Mouse (Mus musculus) MEL (cell line): ENCODE results near the gene Dedd. TPM values are rescaled to one million over a fixed set of nuclear protein-coding genes. Genes with fewer than 3 reads are reported as not detected.

Source experiments
- DNase-seq: peaks from one replicate; pipeline ENCODE4 v3.0.0; 2011; ENCODE audit warnings: low read depth, low spot score
- H3K27ac ChIP-seq: 2 replicates; pipeline ENCODE4 v1.5.1; 2012; ENCODE audit warnings: low read depth, mild to moderate bottlenecking, control low read depth, low read length, moderate library complexity; ENCODE audit not compliant: control insufficient read depth
- H3K27me3 ChIP-seq, 2 experiments: fragments of 150-350 bp in 1 of 2; sonication (generic) in 1 of 2; 2 replicates each; pipeline ENCODE4 v1.6.1; 2012; ENCODE audit warnings: low read length in 2 of 2, mild to moderate bottlenecking in 2 of 2, improper control_type of control experiment in 1 of 2, moderate library complexity in 1 of 2; ENCODE audit not compliant: insufficient read depth in 2 of 2, control insufficient read depth in 1 of 2
- H3K36me3 ChIP-seq, 2 experiments: 2 replicates each; pipeline ENCODE4 v1.6.1; 2012 to 2014; ENCODE audit warnings: low read length in 2 of 2, improper control_type of control experiment in 1 of 2, inconsistent platforms in 1 of 2, mild to moderate bottlenecking in 1 of 2; ENCODE audit not compliant: insufficient read depth in 2 of 2, control insufficient read depth in 1 of 2
- H3K4me1 ChIP-seq, 2 experiments: fragments of 150-350 bp in 1 of 2; sonication (generic) in 1 of 2; 2 replicates each; pipeline ENCODE4 v1.6.1; 2012; ENCODE audit warnings: low read length in 2 of 2, improper control_type of control experiment in 1 of 2, mild to moderate bottlenecking in 1 of 2; ENCODE audit not compliant: insufficient read depth in 2 of 2, control insufficient read depth in 1 of 2
- H3K4me3 ChIP-seq, 2 experiments: fragments of 150-350 bp in 1 of 2; sonication (generic) in 1 of 2; 2 replicates each; pipeline ENCODE4 v1.5.1; 2012; ENCODE audit warnings: low read depth in 2 of 2, low read length in 2 of 2, mild to moderate bottlenecking in 2 of 2, moderate library complexity in 2 of 2, control low read depth in 1 of 2, improper control_type of control experiment in 1 of 2; ENCODE audit not compliant: control insufficient read depth in 1 of 2, insufficient read depth in 1 of 2
- H3K79me2 ChIP-seq: 2 replicates; pipeline ENCODE4 v1.6.1; 2012; ENCODE audit warnings: mild to moderate bottlenecking, low read length, moderate library complexity; ENCODE audit not compliant: control insufficient read depth, poor library complexity, insufficient read depth
- H3K9ac ChIP-seq: 2 replicates; pipeline ENCODE4 v1.6.1; 2012; ENCODE audit warnings: low read depth, mild to moderate bottlenecking, control low read depth, low read length, moderate library complexity; ENCODE audit not compliant: control insufficient read depth, poor library complexity, severe bottlenecking
- H3K9me3 ChIP-seq: fragments of 150-350 bp; sonication (generic); replicated peaks from 2 replicates; pipeline ENCODE4 v1.6.1; 2012; ENCODE audit warnings: mild to moderate bottlenecking, low read length, improper control_type of control experiment, moderate library complexity; ENCODE audit not compliant: insufficient read depth
- BHLHE40 ChIP-seq: IDR thresholded peaks from 2 replicates; pipeline ENCODE4 v1.6.1; 2012; ENCODE audit warnings: low read depth, mild to moderate bottlenecking, inconsistent platforms, low read length, improper control_type of control experiment, borderline replicate concordance
- CHD2 ChIP-seq: IDR thresholded peaks from 2 replicates; pipeline ENCODE4 v1.6.1; 2011; ENCODE audit warnings: low read length, improper control_type of control experiment
- E2F4 ChIP-seq: IDR thresholded peaks from 2 replicates; pipeline ENCODE4 v1.6.1; 2011; ENCODE audit warnings: low read depth, low read length, improper control_type of control experiment, borderline replicate concordance
- ELF1 ChIP-seq: IDR thresholded peaks from 2 replicates; pipeline ENCODE4 v1.6.1; 2014; ENCODE audit warnings: low read depth, mild to moderate bottlenecking, inconsistent platforms, low read length, improper control_type of control experiment, moderate library complexity
- ETS1 ChIP-seq: IDR thresholded peaks from 2 replicates; pipeline ENCODE4 v1.6.1; 2012; ENCODE audit warnings: low read depth, mild to moderate bottlenecking, inconsistent platforms, low read length, improper control_type of control experiment, moderate library complexity
- GABPA ChIP-seq: IDR thresholded peaks from 2 replicates; pipeline ENCODE4 v1.6.1; 2012; ENCODE audit warnings: low read depth, mild to moderate bottlenecking, inconsistent platforms, low read length, improper control_type of control experiment, moderate library complexity
- GATA1 ChIP-seq: IDR thresholded peaks from 2 replicates; pipeline ENCODE4 v1.6.1; 2011; ENCODE audit warnings: low read depth, low read length, improper control_type of control experiment
- JUND ChIP-seq: IDR thresholded peaks from 2 replicates; pipeline ENCODE4 v1.6.1; 2011; ENCODE audit warnings: low read depth, mild to moderate bottlenecking, improper control_type of control experiment, low read length
- KAT2A ChIP-seq: conservative IDR thresholded peaks from 2 replicates; pipeline ENCODE4 v1.6.1; 2012; ENCODE audit warnings: low read depth, low read length, improper control_type of control experiment, inconsistent platforms
- MAFK ChIP-seq: IDR thresholded peaks from 2 replicates; pipeline ENCODE4 v1.6.1; 2011; ENCODE audit warnings: low read depth, mild to moderate bottlenecking, low read length, improper control_type of control experiment, borderline replicate concordance
- MAX ChIP-seq: IDR thresholded peaks from 2 replicates; pipeline ENCODE4 v1.6.1; 2011; ENCODE audit warnings: low read length, improper control_type of control experiment
- MAZ ChIP-seq: IDR thresholded peaks from 2 replicates; pipeline ENCODE4 v1.6.1; 2012; ENCODE audit warnings: low read depth, mild to moderate bottlenecking, inconsistent platforms, low read length, improper control_type of control experiment
- MEF2A ChIP-seq: IDR thresholded peaks from 2 replicates; pipeline ENCODE4 v1.6.1; 2014; ENCODE audit warnings: low read depth, mild to moderate bottlenecking, inconsistent platforms, low read length, improper control_type of control experiment; ENCODE audit not compliant: poor library complexity, insufficient replicate concordance, severe bottlenecking; ENCODE audit errors: extremely low read depth
- MXI1 ChIP-seq: IDR thresholded peaks from 2 replicates; pipeline ENCODE4 v1.6.1; 2011; ENCODE audit warnings: mild to moderate bottlenecking, low read depth, low read length, improper control_type of control experiment
- MYB ChIP-seq: IDR thresholded peaks from 2 replicates; pipeline ENCODE4 v1.6.1; 2011; ENCODE audit warnings: mild to moderate bottlenecking, low read depth, low read length, improper control_type of control experiment
- MYC ChIP-seq: IDR thresholded peaks from 2 replicates; pipeline ENCODE4 v1.6.1; 2011; ENCODE audit warnings: low read depth, mild to moderate bottlenecking, low read length, improper control_type of control experiment, moderate library complexity
- NELFE ChIP-seq: IDR thresholded peaks from 2 replicates; pipeline ENCODE4 v1.6.1; 2011; ENCODE audit warnings: low read depth, low read length, improper control_type of control experiment
- NRF1 ChIP-seq: IDR thresholded peaks from 2 replicates; pipeline ENCODE4 v1.6.1; 2014; ENCODE audit warnings: low read depth, mild to moderate bottlenecking, inconsistent platforms, low read length, improper control_type of control experiment, moderate library complexity; ENCODE audit not compliant: poor library complexity, insufficient read depth, severe bottlenecking
- POLR2A ChIP-seq, 2 experiments: IDR thresholded peaks; 2 replicates each; pipeline ENCODE4 v1.6.1; 2011 to 2012; ENCODE audit warnings: low read length in 2 of 2, mild to moderate bottlenecking in 2 of 2, control low read depth in 1 of 2, improper control_type of control experiment in 1 of 2, low read depth in 1 of 2, moderate library complexity in 1 of 2; ENCODE audit not compliant: control insufficient read depth in 1 of 2, insufficient read depth in 1 of 2, poor library complexity in 1 of 2
- POLR2AphosphoS5 ChIP-seq: IDR thresholded peaks from 2 replicates; pipeline ENCODE4 v1.6.1; 2012; ENCODE audit warnings: low read depth, borderline replicate concordance, mild to moderate bottlenecking, inconsistent platforms, low read length, moderate library complexity, mixed read lengths
- SIN3A ChIP-seq: IDR thresholded peaks from 2 replicates; pipeline ENCODE4 v1.6.1; 2012; ENCODE audit warnings: low read length, improper control_type of control experiment, inconsistent platforms
- SMC3 ChIP-seq: IDR thresholded peaks from 2 replicates; pipeline ENCODE4 v1.6.1; 2011; ENCODE audit warnings: low read depth, low read length, improper control_type of control experiment
- TBP ChIP-seq: IDR thresholded peaks from 2 replicates; pipeline ENCODE4 v1.8.0; 2011; ENCODE audit warnings: low read depth, low read length, improper control_type of control experiment
- TCF12 ChIP-seq: IDR thresholded peaks from 2 replicates; pipeline ENCODE4 v1.6.1; 2014; ENCODE audit warnings: low read depth, mild to moderate bottlenecking, inconsistent platforms, low read length, improper control_type of control experiment, moderate library complexity
- UBTF ChIP-seq: IDR thresholded peaks from 2 replicates; pipeline ENCODE4 v1.6.1; 2012; ENCODE audit warnings: low read depth, mild to moderate bottlenecking, inconsistent platforms, low read length, improper control_type of control experiment, moderate library complexity, borderline replicate concordance; ENCODE audit not compliant: insufficient read depth
- ZKSCAN1 ChIP-seq: IDR thresholded peaks from 2 replicates; pipeline ENCODE4 v1.6.1; 2012; ENCODE audit warnings: low read depth, mild to moderate bottlenecking, inconsistent platforms, low read length, improper control_type of control experiment, moderate library complexity
- ZMIZ1 ChIP-seq: IDR thresholded peaks from 2 replicates; pipeline ENCODE4 v1.6.1; 2012; ENCODE audit warnings: low read depth, mild to moderate bottlenecking, inconsistent platforms, low read length, improper control_type of control experiment, moderate library complexity
- ZNF384 ChIP-seq: IDR thresholded peaks from 2 replicates; pipeline ENCODE4 v1.6.1; 2012; ENCODE audit warnings: low read depth, mild to moderate bottlenecking, inconsistent platforms, low read length, improper control_type of control experiment
- polyA plus RNA-seq, 2 experiments: library from polyadenylated mRNA; stranded (reverse) in 1 of 2; unstranded in 1 of 2; fragments of >175 nt in 1 of 2; fragments of >200 nt in 1 of 2; gene quantifications; 2 replicates each; pipeline versions ENCODE4 v1.2.1 to v1.2.4; 2012; ENCODE audit warnings: low replicate concordance in 2 of 2, low read depth in 1 of 2; ENCODE audit not compliant: insufficient read length in 2 of 2, insufficient read depth in 1 of 2, missing spikeins in 1 of 2
- total RNA-seq: library from RNA; depleted of rRNA; stranded (reverse); fragments of 300-350 nt; gene quantifications from 2 replicates; pipeline ENCODE4 v1.2.3, GENCODE M21; 2012

Gene Dedd
- total and polyA plus RNA-seq, 3 experiments, result 28.7 to 44.9 TPM; not detected in 1

DNA sequence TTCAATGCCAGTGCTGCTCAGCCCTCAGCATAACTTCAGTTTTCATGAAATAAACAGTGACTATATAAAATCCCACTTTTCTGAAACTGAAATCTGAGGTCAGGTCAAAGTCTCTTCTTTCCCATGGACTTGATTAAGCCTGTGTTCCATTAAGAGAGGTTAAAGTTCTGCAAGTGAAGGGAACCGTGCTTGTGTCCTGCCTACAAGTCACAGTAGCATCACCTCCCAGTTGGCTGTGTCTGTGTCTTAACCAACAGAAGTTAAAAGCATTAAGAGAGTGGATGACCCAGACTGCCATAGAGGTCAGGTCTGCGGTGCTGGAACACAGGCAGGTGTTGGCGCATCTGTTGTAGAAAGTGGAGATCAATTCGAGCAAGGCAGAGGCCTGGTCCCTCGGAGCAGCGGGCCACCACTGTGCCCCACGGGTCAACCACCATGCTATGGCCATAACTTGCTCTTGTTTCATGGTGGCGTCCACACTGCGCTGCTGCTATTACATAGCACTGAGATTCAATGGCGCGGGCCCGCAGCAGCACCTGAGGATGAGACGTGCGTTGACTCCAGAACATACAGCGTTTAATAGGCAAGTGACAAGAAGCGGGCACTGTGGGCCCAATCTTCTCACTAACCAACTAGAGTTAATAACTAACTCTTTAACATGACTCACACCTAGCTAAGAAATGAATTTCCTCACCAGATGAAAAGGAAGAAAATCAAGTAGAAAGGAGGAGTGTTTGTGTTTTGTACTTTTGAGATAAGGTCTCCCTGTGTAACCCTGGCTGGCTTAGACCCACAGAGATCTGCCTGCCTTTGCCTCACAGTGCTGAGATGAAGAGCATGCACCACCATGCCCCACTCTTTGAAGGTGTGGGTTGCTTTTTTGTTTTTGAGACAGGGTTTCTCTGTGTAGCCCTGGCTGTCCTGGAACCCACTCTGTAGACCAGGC, 13.6 kb downstream of the Dedd start:
- peaks cover 14 to 16% of the 10 kb centered on the region in 2 experiments for H3K36me3 ChIP-seq
- H3K27ac ChIP-seq, result no peak overlapping the region
- no peaks in the 10 kb centered on the region for H3K27me3 ChIP-seq
- H3K4me3 ChIP-seq, result no peak overlapping the region
- H3K79me2 ChIP-seq, result peaks cover 23% of the 10 kb centered on the region
- no peaks in the 10 kb centered on the region for H3K9me3 ChIP-seq
- H3K4me1 ChIP-seq, result peaks cover 6 to 15% of the 10 kb centered on the region in 2 experiments; a peak in 3 of 4 replicates
- no peak for DNase-seq
- TF ChIP-seq UBTF (no peak), MAZ (no peak), CHD2 (no peak), ZMIZ1 (no peak), ELF1 (no peak), JUND (no peak), ZKSCAN1 (no peak), GABPA (no peak), MXI1 (no peak), GATA1 (no peak), SMC3 (no peak), POLR2AphosphoS5 (no peak), TCF12 (no peak), POLR2A (IDR thresholded peaks at IDR 0.05; ENCODE audit: control insufficient read depth in 1 of 2, insufficient read depth in 1 of 2, low read depth in 1 of 2, low read length in 2 of 2, poor library complexity in 1 of 2) (no peak), SIN3A (no peak), BHLHE40 (no peak)
- TF ChIP-seq, all 39 proteins: peak for 0
- no peak overlapping the region for H3K9ac ChIP-seq

DNA sequence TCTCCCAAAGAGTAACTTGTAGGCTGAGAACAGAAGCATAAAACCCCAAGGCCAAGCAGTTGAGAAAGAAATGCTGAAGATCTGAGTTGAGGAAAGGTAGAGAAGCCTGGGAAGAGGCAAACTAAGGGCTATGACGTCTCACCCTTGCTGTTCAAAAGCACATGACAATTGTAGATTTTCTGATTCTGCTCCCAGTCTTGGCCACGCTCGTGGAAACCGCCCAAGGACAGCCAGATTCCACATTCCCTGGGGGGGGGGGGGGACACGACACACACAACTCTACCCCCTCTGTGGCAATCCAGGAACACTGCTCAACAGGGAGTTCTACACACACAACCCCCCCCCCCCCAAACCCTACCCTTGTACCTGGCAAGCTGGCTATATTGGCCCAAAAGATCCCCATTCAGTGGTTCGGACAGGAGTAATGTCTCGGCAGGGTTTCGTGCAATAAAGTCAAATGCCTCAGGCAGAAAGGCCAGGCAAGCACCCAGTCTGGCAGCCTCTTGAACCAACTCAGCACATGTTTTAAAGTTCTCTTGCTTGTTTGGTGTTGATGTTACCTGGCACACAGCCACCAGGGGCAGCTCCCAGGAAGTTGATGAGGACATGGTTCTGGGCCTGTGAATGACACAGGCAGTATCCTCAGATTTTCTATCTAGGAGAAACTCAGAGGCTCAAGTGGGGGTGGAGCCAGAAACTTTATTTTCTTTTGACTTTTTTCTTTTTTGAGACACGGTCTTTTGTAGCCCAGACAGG, 15.2 kb downstream of the Dedd start:
- no peaks in the 10 kb centered on the region for H3K9me3 ChIP-seq
- H3K4me1 ChIP-seq, result peaks cover 6 to 15% of the 10 kb centered on the region in 2 experiments; a peak in 3 of 4 replicates
- H3K79me2 ChIP-seq, result peaks cover 36% of the 10 kb centered on the region
- peak overlapping the region in 1 of 2 experiments; percentile 99; a peak in 2 of 4 replicates for H3K4me3 ChIP-seq
- H3K36me3 ChIP-seq, result peaks cover 12 to 20% of the 10 kb centered on the region in 2 experiments
- peak; percentile 65 for DNase-seq
- peak overlapping the region; percentile 96 for H3K9ac ChIP-seq
- H3K27ac ChIP-seq, result no peak overlapping the region
- H3K27me3 ChIP-seq, result no peaks in the 10 kb centered on the region
- TF ChIP-seq E2F4, result no peak
- TF ChIP-seq NRF1, result no peak
- no peak for TF ChIP-seq MAX
- no peak for TF ChIP-seq MYC
- no peak for TF ChIP-seq ZNF384
- TF ChIP-seq TBP, result no peak
- no peak for TF ChIP-seq KAT2A
- no peak for TF ChIP-seq JUND
- no peak for TF ChIP-seq MXI1
- TF ChIP-seq MEF2A, result no peak
- TF ChIP-seq NELFE, result no peak
- TF ChIP-seq MAFK, result no peak
- no peak for TF ChIP-seq ZMIZ1
- TF ChIP-seq ZKSCAN1, result no peak
- TF ChIP-seq ETS1, result no peak
- no peak for TF ChIP-seq POLR2A (IDR thresholded peaks at IDR 0.05; ENCODE audit: control insufficient read depth in 1 of 2, insufficient read depth in 1 of 2, low read depth in 1 of 2, low read length in 2 of 2, poor library complexity in 1 of 2)
- no peak for TF ChIP-seq MYB
